Mouse (Mus musculus): ENCODE results near the gene Olfr550. TPM values are rescaled to one million over a fixed set of nuclear protein-coding genes. Genes with fewer than 3 reads are reported as not detected.
"Not testable (repeated sequence)": the region's sequence is repeated elsewhere in the genome, so short reads cannot be mapped to it uniquely, and the experiment has no call there.

Gene Olfr550
- polyA plus RNA-seq, 1 experiment = not detected

GRCm38 (mm10) chr7:102618118-102618517 is 46.9 kb downstream of the Olfr550 start, which contains the start of gene Olfr553:
TSS of gene Olfr553 (minus strand) at chr7:102618218.
- no peak within 1 kb of the TSS for H3K4me3 ChIP-seq (ENCODE audit: control insufficient read depth, low read depth, low read length)
- no peak within 1 kb of the TSS for H3K27ac ChIP-seq (ENCODE audit: control insufficient read depth, insufficient read depth, low read depth, low read length)
- no peaks in the 10 kb centered on the region for H3K4me1 ChIP-seq (ENCODE audit: control insufficient read depth, insufficient read depth, low read length)
- no peaks in the 10 kb centered on the region for H3K27me3 ChIP-seq (ENCODE audit: control insufficient read depth, insufficient read depth, low read length)
- no peaks in the 10 kb centered on the region for H3K36me3 ChIP-seq (ENCODE audit: control insufficient read depth, insufficient read depth, low read length)
- no peak for TF ChIP-seq POLR2A (IDR thresholded peaks at IDR 0.05; ENCODE audit: control insufficient read depth, low read depth, low read length)
- no peak for TF ChIP-seq CTCF (IDR thresholded peaks at IDR 0.05; ENCODE audit: control insufficient read depth, insufficient read depth, insufficient replicate concordance, low read depth, low read length)

- no peak for TF ChIP-seq CTCF (IDR thresholded peaks at IDR 0.05; ENCODE audit: control insufficient read depth, insufficient read depth, insufficient replicate concordance, low read depth, low read length)
- no peak for TF ChIP-seq POLR2A (IDR thresholded peaks at IDR 0.05; ENCODE audit: control insufficient read depth, low read depth, low read length)
- no peak overlapping the region for H3K4me3 ChIP-seq (ENCODE audit: control insufficient read depth, low read depth, low read length)
Observed at GRCm38 (mm10) chr7:102619608-102620007, 48.4 kb downstream of the Olfr550 start.

GRCm38 (mm10) chr7:102620368-102620767 is 49.1 kb downstream of the Olfr550 start:
- not testable (repeated sequence) for H3K4me1 ChIP-seq (ENCODE audit: control insufficient read depth, insufficient read depth, low read length); H3K36me3 ChIP-seq (ENCODE audit: control insufficient read depth, insufficient read depth, low read length); H3K4me3 ChIP-seq (ENCODE audit: control insufficient read depth, low read depth, low read length)

More at GRCm38 (mm10) chr7:102619608-102620007, 48.4 kb downstream of the Olfr550 start:
- Histone ChIP-seq H3K27ac (ENCODE audit: control insufficient read depth, insufficient read depth, low read depth, low read length) (no peak overlapping the region), H3K36me3 (ENCODE audit: control insufficient read depth, insufficient read depth, low read length) (no peaks in the 10 kb centered on the region), H3K27me3 (ENCODE audit: control insufficient read depth, insufficient read depth, low read length) (no peaks in the 10 kb centered on the region), H3K4me1 (ENCODE audit: control insufficient read depth, insufficient read depth, low read length) (no peaks in the 10 kb centered on the region)

More at GRCm38 (mm10) chr7:102620368-102620767, 49.1 kb downstream of the Olfr550 start:
- not testable (repeated sequence) for H3K27ac ChIP-seq (ENCODE audit: control insufficient read depth, insufficient read depth, low read depth, low read length); H3K27me3 ChIP-seq (ENCODE audit: control insufficient read depth, insufficient read depth, low read length)

Other genes with a start within 250 kb of the Olfr550 start
- gene Rrm1, start 129.7 kb upstream of the Olfr550 start, polyA plus RNA-seq (2012; rRNA removed) = 18.8 and 27.6 TPM in 2 replicates
- gene Olfr543, start 89.8 kb upstream of the Olfr550 start, polyA plus RNA-seq (2012; rRNA removed) = 0.12 TPM in 1 of 2 replicates, not detected in the other
- gene Olfr544, start 83.1 kb upstream of the Olfr550 start, polyA plus RNA-seq (2012; rRNA removed) = not detected in 2 replicates
- not detected in 2 replicates for gene Olfr545, start 71.9 kb upstream of the Olfr550 start, polyA plus RNA-seq (2012; rRNA removed)
- gene Olfr547, start 36.7 kb upstream of the Olfr550 start, polyA plus RNA-seq (2012; rRNA removed) = not detected in 2 replicates
- not detected in 2 replicates for gene Olfr548-ps1, start 30.5 kb upstream of the Olfr550 start, polyA plus RNA-seq (2012; rRNA removed)
- gene Olfr549, start 21.6 kb upstream of the Olfr550 start, polyA plus RNA-seq (2012; rRNA removed) = not detected in 2 replicates
- 0.54 and 0.59 TPM in 2 replicates for gene Trim21, start 6.0 kb upstream of the Olfr550 start, polyA plus RNA-seq (2012; rRNA removed)
- gene Olfr551, start 20.4 kb downstream of the Olfr550 start, polyA plus RNA-seq (2012; rRNA removed) = not detected in 2 replicates
- gene Olfr552, start 26.3 kb downstream of the Olfr550 start, polyA plus RNA-seq (2012; rRNA removed) = not detected in 2 replicates
- not detected in 2 replicates for gene Olfr553, start 46.8 kb downstream of the Olfr550 start, polyA plus RNA-seq (2012; rRNA removed)
- gene Olfr554, start 67.0 kb downstream of the Olfr550 start, polyA plus RNA-seq (2012; rRNA removed) = 0.14 and 0.26 TPM in 2 replicates
- not detected in 2 replicates for gene Olfr555, start 87.4 kb downstream of the Olfr550 start, polyA plus RNA-seq (2012; rRNA removed)
- gene Olfr556, start 93.5 kb downstream of the Olfr550 start, polyA plus RNA-seq (2012; rRNA removed) = not detected in 2 replicates
- gene Trim68, start 115.9 kb downstream of the Olfr550 start, polyA plus RNA-seq (2012; rRNA removed) = 6.0 and 8.3 TPM in 2 replicates
- 0.10 TPM in 1 of 2 replicates, not detected in the other for gene Olfr557, start 124.5 kb downstream of the Olfr550 start, polyA plus RNA-seq (2012; rRNA removed)
- 0.19 and 0.25 TPM in 2 replicates for gene Olfr558, start 130.8 kb downstream of the Olfr550 start, polyA plus RNA-seq (2012; rRNA removed)
- 0.25 and 0.47 TPM in 2 replicates for gene Olfr33, start 147.6 kb downstream of the Olfr550 start, polyA plus RNA-seq (2012; rRNA removed)
- not detected in 2 replicates for gene Olfr559, start 156.0 kb downstream of the Olfr550 start, polyA plus RNA-seq (2012; rRNA removed)
- gene Olfr560, start 187.9 kb downstream of the Olfr550 start, polyA plus RNA-seq (2012; rRNA removed) = not detected in 2 replicates
- 1.1 and 1.3 TPM in 2 replicates for gene Olfr78, start 188.0 kb downstream of the Olfr550 start, polyA plus RNA-seq (2012; rRNA removed)
- not detected in 2 replicates for gene Olfr561, start 199.8 kb downstream of the Olfr550 start, polyA plus RNA-seq (2012; rRNA removed)
- not detected in 2 replicates for gene Olfr564, start 232.0 kb downstream of the Olfr550 start, polyA plus RNA-seq (2012; rRNA removed)